Mouse (Mus musculus): ENCODE measurements around the gene Rsph9. TPM values are rescaled to one million over a fixed set of nuclear protein-coding genes. Genes with fewer than 3 reads are reported as not detected.

Gene Rsph9
- polyA plus RNA-seq, 1 experiment, result not detected

- TF ChIP-seq GATA1 (IDR thresholded peaks at IDR 0.05; ENCODE audit: low read length) (no peak), TAL1 (IDR thresholded peaks at IDR 0.05; ENCODE audit: low read length) (no peak)
- Histone ChIP-seq H3K36me3 (ENCODE audit: control insufficient read depth) (peaks cover 33% of the 10 kb centered on the region), H3K4me1 (ENCODE audit: control insufficient read depth) (peaks cover 82% of the 10 kb centered on the region), H3K9me3 (ENCODE audit: control insufficient read depth, low read length) (peaks cover 7% of the 10 kb centered on the region), H3K4me3 (replicated peaks) (peak overlapping the region; percentile 56), H3K27me3 (ENCODE audit: control insufficient read depth) (no peaks in the 10 kb centered on the region)
These were observed 13.1 kb upstream of the Rsph9 start for GRCm38 (mm10) chr17:46157131-46157530.

DNA sequence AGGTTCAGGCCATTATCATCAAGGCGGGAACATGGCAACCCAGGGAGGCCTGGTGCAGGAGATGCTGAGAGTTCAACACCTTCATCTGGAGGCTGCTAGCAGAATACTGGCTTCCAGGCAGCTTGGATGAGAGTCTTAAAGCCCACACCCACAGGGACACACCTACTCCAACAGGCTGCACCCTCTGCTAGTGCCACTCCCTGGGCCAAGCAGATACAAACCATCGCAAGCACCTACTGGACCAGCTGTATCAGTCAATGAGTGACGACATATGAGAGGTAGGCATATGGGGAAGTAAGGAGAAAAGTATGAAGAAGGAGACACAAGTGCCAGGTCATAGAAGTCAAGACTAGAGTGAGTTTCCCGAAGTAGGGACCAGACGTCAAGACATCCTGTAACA is 12.7 kb upstream of the Rsph9 start:
- Histone ChIP-seq H3K9me3 (ENCODE audit: control insufficient read depth, low read length) (peaks cover 7% of the 10 kb centered on the region), H3K4me3 (replicated peaks) (peak overlapping the region; percentile 56), H3K36me3 (ENCODE audit: control insufficient read depth) (peaks cover 33% of the 10 kb centered on the region), H3K4me1 (ENCODE audit: control insufficient read depth) (peaks cover 81% of the 10 kb centered on the region), H3K27me3 (ENCODE audit: control insufficient read depth) (no peaks in the 10 kb centered on the region)
- TF ChIP-seq TAL1 (IDR thresholded peaks at IDR 0.05; ENCODE audit: low read length), result no peak; the same call in 2 of the 3 replicates
- TF ChIP-seq GATA1 (IDR thresholded peaks at IDR 0.05; ENCODE audit: low read length), result no peak

DNA sequence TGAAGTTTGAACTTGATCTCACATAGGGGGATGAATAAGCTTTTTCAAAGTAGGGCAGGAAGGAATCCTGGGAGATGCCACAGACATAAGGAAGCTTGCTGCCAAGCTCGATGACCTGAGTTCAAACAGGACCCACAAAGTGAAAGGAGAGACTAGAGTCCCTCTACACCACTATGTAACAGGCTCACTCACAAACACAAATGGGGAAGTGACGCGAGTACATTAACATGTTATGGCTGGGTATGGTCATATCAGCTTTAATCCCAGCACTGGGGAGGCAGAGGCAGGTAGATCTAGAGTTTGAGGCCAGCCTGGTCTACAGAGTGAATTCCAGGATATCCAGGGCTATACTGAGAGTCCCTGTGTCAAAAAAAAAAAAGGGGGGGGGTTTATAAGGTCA is 10.3 kb upstream of the Rsph9 start:
- Histone ChIP-seq H3K36me3 (ENCODE audit: control insufficient read depth) (peaks cover 42% of the 10 kb centered on the region), H3K27me3 (ENCODE audit: control insufficient read depth) (no peaks in the 10 kb centered on the region), H3K4me3 (replicated peaks) (no peak overlapping the region), H3K9me3 (ENCODE audit: control insufficient read depth, low read length) (peaks cover 7% of the 10 kb centered on the region), H3K4me1 (ENCODE audit: control insufficient read depth) (peaks cover 75% of the 10 kb centered on the region)
- no peak for TF ChIP-seq TAL1 (IDR thresholded peaks at IDR 0.05; ENCODE audit: low read length)

DNA sequence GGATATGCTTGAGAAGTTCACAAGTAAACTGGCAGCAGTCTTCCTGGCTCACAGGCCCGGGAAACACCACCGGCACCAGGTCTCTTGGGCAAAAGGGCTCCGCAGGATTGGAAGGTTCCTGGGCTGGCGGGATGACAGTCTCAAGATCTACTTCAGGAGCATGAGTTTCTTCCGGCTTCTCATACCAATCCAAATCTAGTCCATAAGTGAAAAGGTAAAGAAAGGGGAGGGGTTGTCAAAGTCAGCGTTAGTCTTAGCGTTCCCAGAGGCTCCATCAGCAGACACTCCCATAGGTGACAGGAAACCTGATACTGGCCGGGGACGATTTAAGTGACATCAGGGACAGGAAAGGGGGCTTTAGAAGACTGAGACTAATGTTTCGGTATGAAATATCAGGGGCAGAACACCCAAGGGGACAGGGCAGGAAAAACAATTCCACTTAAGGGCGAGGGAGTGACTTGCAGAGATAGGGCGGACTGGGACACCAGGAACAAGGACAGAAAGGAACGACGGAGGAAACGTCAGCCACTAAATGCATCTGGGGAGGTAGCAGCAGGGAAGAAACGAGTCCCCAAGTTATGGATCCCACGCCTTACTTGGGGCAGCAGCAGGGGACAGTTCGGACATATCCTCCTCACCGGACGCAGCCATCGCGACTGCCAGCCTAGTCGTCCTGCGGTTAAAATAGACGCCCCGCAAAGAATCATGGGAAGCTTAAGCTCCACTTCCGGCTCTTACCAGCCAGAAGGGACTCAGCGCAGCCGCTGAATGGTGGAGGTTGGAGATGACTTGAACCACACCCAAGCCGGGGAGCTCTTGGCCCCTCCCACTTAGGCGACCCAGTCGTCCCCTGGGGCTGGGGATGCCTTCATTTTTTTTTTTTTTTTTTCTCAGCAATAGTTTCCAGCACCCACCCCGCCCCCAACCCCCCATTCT is 9.1 kb upstream of the Rsph9 start, which contains the start of gene Mad2l1bp:
Mad2l1bp (minus strand) TSS at position 707 of the 936 bp plus-strand sequence.
- H3K27me3 ChIP-seq (ENCODE audit: control insufficient read depth), result no peaks in the 10 kb centered on the region
- TF ChIP-seq TAL1 (IDR thresholded peaks at IDR 0.05; ENCODE audit: low read length), result no peak
- TF ChIP-seq GATA1 (IDR thresholded peaks at IDR 0.05; ENCODE audit: low read length), result no peak
- H3K36me3 ChIP-seq (ENCODE audit: control insufficient read depth), result peaks cover 55% of the 10 kb centered on the region
- H3K4me1 ChIP-seq (ENCODE audit: control insufficient read depth), result peaks cover 72% of the 10 kb centered on the region
- peak within 1 kb of the TSS; percentile 97 for H3K4me3 ChIP-seq (replicated peaks)
- H3K9me3 ChIP-seq (ENCODE audit: control insufficient read depth, low read length), result peaks cover 7% of the 10 kb centered on the region

- peaks cover 29% of the 10 kb centered on the region for H3K4me1 ChIP-seq (ENCODE audit: control insufficient read depth)
- H3K4me3 ChIP-seq (replicated peaks), result no peak overlapping the region
- TF ChIP-seq GATA1 (IDR thresholded peaks at IDR 0.05; ENCODE audit: low read length) (no peak), TAL1 (IDR thresholded peaks at IDR 0.05; ENCODE audit: low read length) (no peak)
- no peaks in the 10 kb centered on the region for H3K9me3 ChIP-seq (ENCODE audit: control insufficient read depth, low read length)
- peaks cover 9% of the 10 kb centered on the region for H3K36me3 ChIP-seq (ENCODE audit: control insufficient read depth)
- H3K27me3 ChIP-seq (ENCODE audit: control insufficient read depth), result peaks cover 13% of the 10 kb centered on the region
These were observed 4.1 kb downstream of the Rsph9 start for GRCm38 (mm10) chr17:46139872-46140271.

- H3K4me3 ChIP-seq (replicated peaks), result no peak overlapping the region
- peaks cover 1% of the 10 kb centered on the region; the same call in 1 of the 2 replicates for H3K36me3 ChIP-seq (ENCODE audit: control insufficient read depth)
- peaks cover 17% of the 10 kb centered on the region for H3K4me1 ChIP-seq (ENCODE audit: control insufficient read depth)
- H3K9me3 ChIP-seq (ENCODE audit: control insufficient read depth, low read length), result no peaks in the 10 kb centered on the region
- TF ChIP-seq TAL1 (IDR thresholded peaks at IDR 0.05; ENCODE audit: low read length), result no peak
- H3K27me3 ChIP-seq (ENCODE audit: control insufficient read depth), result peaks cover 10% of the 10 kb centered on the region
These were observed 5.3 kb downstream of the Rsph9 start for GRCm38 (mm10) chr17:46138563-46139236.

- peaks cover 11% of the 10 kb centered on the region for H3K4me1 ChIP-seq (ENCODE audit: control insufficient read depth)
These were observed 11.2 kb downstream of the Rsph9 start for GRCm38 (mm10) chr17:46132862-46133261.

GRCm38 (mm10) chr17:46132058-46132718 is 11.8 kb downstream of the Rsph9 start:
- no peaks in the 10 kb centered on the region for H3K9me3 ChIP-seq (ENCODE audit: control insufficient read depth, low read length)
- peaks cover 6% of the 10 kb centered on the region for H3K27me3 ChIP-seq (ENCODE audit: control insufficient read depth)
- TF ChIP-seq GATA1 (IDR thresholded peaks at IDR 0.05; ENCODE audit: low read length) (no peak), TAL1 (IDR thresholded peaks at IDR 0.05; ENCODE audit: low read length) (no peak)
- no peak overlapping the region for H3K4me3 ChIP-seq (replicated peaks)
- H3K4me1 ChIP-seq (ENCODE audit: control insufficient read depth), result peaks cover 11% of the 10 kb centered on the region
- peaks cover 30% of the 10 kb centered on the region for H3K36me3 ChIP-seq (ENCODE audit: control insufficient read depth)

More at GRCm38 (mm10) chr17:46132862-46133261, 11.2 kb downstream of the Rsph9 start:
- peaks cover 6% of the 10 kb centered on the region for H3K27me3 ChIP-seq (ENCODE audit: control insufficient read depth)
- H3K9me3 ChIP-seq (ENCODE audit: control insufficient read depth, low read length), result no peaks in the 10 kb centered on the region
- no peak for TF ChIP-seq TAL1 (IDR thresholded peaks at IDR 0.05; ENCODE audit: low read length)
- H3K36me3 ChIP-seq (ENCODE audit: control insufficient read depth), result peaks cover 24% of the 10 kb centered on the region
- no peak overlapping the region for H3K4me3 ChIP-seq (replicated peaks)
